Mouse (Mus musculus) heart, postnatal 0 days (tissue): ENCODE results near the gene Spns2. TPM values are rescaled to one million over a fixed set of nuclear protein-coding genes. Genes with fewer than 3 reads are reported as not detected.

ENCODE experiments used
- ATAC-seq: fragments of 200-750 bp; cut with Nextera tagmentation; 2 replicates; pipeline ENCODE4 v1.8.0; 2017; ENCODE audit warnings: low read depth, moderate number of reproducible peaks, moderate library complexity; ENCODE audit not compliant: insufficient read depth
- DNase-seq: peaks from one replicate; pipeline ENCODE4 v3.0.0-alpha.2; 2016; ENCODE audit warnings: low spot score
- H3K27ac ChIP-seq: fragments of 300-500 bp; sonication (generic); 2 replicates; pipeline ENCODE4 v1.5.1; 2014; ENCODE audit warnings: low read depth, mild to moderate bottlenecking
- H3K27me3 ChIP-seq: fragments of 300-500 bp; sonication (generic); 2 replicates; pipeline ENCODE4 v1.6.1; 2014; ENCODE audit warnings: low read length, mixed read lengths; ENCODE audit not compliant: control insufficient read depth, insufficient read depth
- H3K36me3 ChIP-seq: fragments of 300-500 bp; sonication (generic); replicated peaks from 2 replicates; pipeline ENCODE4 v1.6.1; 2014; ENCODE audit warnings: low read length, mixed read lengths; ENCODE audit not compliant: control insufficient read depth, insufficient read depth
- H3K4me1 ChIP-seq: fragments of 300-500 bp; sonication (generic); 2 replicates; pipeline ENCODE4 v1.6.1; 2014; ENCODE audit warnings: antibody characterized with exemption; ENCODE audit not compliant: control insufficient read depth, insufficient read depth
- H3K4me2 ChIP-seq: fragments of 300-500 bp; sonication (generic); 2 replicates; pipeline ENCODE4 v1.6.1; 2014; ENCODE audit warnings: low read depth, mild to moderate bottlenecking, low read length, moderate library complexity
- H3K4me3 ChIP-seq: fragments of 300-500 bp; sonication (generic); 2 replicates; pipeline ENCODE4 v1.5.1; 2014; ENCODE audit warnings: low read depth, low read length
- H3K9ac ChIP-seq: fragments of 300-500 bp; sonication (generic); replicated peaks from 2 replicates; pipeline ENCODE4 v1.6.1; 2014; ENCODE audit warnings: low read depth, low read length, mixed read lengths
- H3K9me3 ChIP-seq: fragments of 300-500 bp; sonication (generic); replicated peaks from 2 replicates; pipeline ENCODE4 v1.6.1; 2016; ENCODE audit warnings: low read length; ENCODE audit not compliant: control insufficient read depth
- CTCF ChIP-seq: IDR thresholded peaks from 2 replicates; pipeline ENCODE4 v1.5.1; 2016; ENCODE audit warnings: antibody characterized with exemption, control low read depth, low read depth
- EP300 ChIP-seq: IDR thresholded peaks from 2 replicates; pipeline ENCODE4 v1.6.1; 2016; ENCODE audit warnings: antibody characterized with exemption, low read depth
- WGBS: fragments of 180-500 bp; shearing (Covaris S2); extraction: QIAGEN DNeasy Blood & Tissue Kit; methylation state at CpG from one replicate; pipeline ENCODE4 v1.1.7; 2014; 5-methylcytosine and 5-hydroxymethylcytosine counted together
- polyA plus RNA-seq: library from polyadenylated mRNA; unstranded; fragments of >200 nt; fragmentation: Nextera tagmentation; extraction: Ambion mirVana; gene quantifications from 2 replicates; pipeline ENCODE4 v1.2.1, GENCODE M21; 2015
- total RNA-seq: library from RNA; depleted of rRNA; stranded (reverse); fragments of >200 nt; gene quantifications from 2 replicates; pipeline ENCODE4 v1.2.3, GENCODE M21; 2014; ENCODE audit warnings: low replicate concordance

Gene Spns2
- total and polyA plus RNA-seq, 2 experiments from 2014 or later = 2.9 to 44.2 TPM

DNA sequence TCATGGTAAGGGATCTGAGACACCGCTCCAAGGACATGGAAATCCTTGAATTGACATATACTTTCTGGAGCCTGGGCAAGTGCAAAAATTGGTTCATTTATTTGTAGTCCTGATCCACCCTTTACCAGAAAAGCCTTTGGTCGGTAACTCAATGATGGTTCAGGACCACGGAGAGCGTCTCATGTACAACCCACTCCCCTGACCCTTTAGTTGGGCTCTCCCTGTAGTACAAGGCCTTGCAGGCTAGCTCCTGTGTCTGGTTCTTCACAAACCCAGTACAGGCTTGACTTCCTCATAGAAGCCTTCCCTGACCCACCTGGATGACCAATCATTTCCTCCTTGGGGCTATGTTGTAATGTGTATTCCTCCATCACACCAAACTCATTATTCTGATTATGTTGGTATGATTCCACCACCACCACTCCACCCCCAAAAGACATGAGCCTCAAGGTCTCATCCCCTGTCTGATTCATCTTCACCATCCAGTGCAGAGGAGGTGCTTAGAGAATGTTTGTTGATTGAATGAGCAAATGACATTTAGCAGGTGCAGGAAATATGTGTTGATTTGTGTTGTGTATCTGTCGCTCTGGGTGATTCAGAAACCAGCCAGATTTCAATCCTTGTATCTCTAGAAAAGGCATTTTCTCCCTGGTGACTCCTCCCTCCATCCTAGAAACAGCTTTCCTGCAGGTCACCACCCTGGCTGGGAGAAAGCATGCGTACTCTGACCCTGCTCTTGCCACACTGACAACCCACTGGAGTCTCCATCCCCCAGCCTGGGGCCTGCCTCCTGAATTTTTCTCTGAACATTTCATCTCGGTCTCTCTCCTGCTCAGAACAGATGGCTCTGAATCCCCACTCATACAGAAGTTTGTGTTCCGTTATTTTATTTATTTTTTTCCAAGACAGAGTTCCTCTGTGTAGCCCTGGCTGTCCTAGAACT, 4.6 kb upstream of the Spns2 start:
- H3K4me1 ChIP-seq = no peaks in the 10 kb centered on the region
- WGBS = 43% methylated on average over 8 of the region's 8 CpGs
- H3K4me2 ChIP-seq = no peak overlapping the region
- H3K27me3 ChIP-seq = peaks cover 15% of the 10 kb centered on the region; the same call in 1 of the 2 replicates
- DNase-seq (no peak), ATAC-seq (no peak)
- H3K4me3 ChIP-seq = no peak overlapping the region
- no peaks in the 10 kb centered on the region for H3K9me3 ChIP-seq
- H3K9ac ChIP-seq = no peak overlapping the region
- H3K36me3 ChIP-seq = no peaks in the 10 kb centered on the region
- no peak overlapping the region for H3K27ac ChIP-seq
- TF ChIP-seq CTCF (no peak), EP300 (no peak)

DNA sequence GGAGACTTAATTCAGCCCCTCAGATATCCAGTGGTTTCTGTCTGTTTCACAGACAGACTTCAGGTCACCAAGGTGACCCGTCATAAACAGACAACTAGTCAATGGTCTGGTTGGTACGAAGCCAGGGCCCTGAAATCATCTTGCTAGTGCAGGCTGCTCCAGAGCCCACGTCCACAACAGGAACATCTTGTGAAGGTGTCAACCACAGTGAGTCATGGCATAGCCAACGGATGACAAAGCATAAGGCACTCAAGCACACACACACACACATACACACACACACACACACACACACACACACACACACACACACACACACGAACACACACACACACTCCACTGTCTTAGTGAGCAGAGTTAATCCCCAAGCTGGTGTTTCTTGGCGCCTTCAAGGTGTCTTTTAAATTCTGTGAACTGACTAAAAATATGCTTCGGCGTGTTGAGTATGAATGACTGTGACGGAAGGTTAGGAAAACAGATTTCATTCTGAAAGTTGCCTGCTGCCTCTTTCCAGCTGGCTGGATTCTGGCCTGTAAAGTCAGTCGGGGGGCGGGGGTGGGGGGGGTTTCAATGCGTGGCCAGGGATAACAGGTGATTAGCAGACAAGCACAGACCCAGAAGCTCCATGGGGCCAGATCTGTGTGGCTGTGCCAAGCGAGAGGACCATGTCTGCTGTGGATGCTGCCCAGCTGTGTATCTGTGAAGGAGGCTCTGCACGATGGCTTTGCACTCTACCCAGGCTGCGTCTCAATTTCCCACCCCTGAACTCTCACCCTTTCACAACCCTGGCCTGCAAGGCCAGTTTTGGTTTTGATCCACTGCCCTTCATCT, 1.6 kb upstream of the Spns2 start:
- peaks cover 40% of the 10 kb centered on the region for H3K27me3 ChIP-seq
- ATAC-seq (no peak), DNase-seq (no peak)
- no peak overlapping the region for H3K27ac ChIP-seq
- H3K9me3 ChIP-seq = no peaks in the 10 kb centered on the region
- no peaks in the 10 kb centered on the region for H3K4me1 ChIP-seq
- no peaks in the 10 kb centered on the region for H3K36me3 ChIP-seq
- TF ChIP-seq EP300 (no peak), CTCF (no peak)
- no peak overlapping the region for H3K4me2 ChIP-seq
- WGBS = 62% methylated on average over 15 of the region's 15 CpGs
- H3K9ac ChIP-seq = no peak overlapping the region
- H3K4me3 ChIP-seq = no peak overlapping the region

DNA sequence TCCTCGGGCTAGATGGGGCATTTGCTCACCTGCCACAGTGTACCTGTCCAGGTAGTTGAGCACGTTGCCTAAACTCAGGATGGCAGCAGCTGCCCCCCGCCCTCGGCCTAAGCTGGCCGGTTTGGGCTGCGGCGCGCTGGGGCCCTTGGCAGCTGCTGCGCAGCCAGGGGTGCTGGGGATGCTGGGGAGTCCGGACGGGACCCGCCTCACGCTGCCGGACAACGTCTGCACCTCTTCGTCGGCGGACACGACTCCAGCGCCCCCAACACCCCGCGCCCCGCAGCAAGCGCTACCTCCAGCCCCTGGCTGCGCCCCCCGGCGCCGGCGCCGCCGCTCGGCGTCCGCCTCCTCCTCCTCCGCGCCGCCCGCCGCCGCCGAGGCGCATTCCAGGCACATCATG, 307 bp downstream of the Spns2 start:
- Histone ChIP-seq H3K4me1 (no peaks in the 10 kb centered on the region), H3K27ac (peak overlapping the region; percentile 58), H3K4me3 (peak overlapping the region; percentile 73), H3K4me2 (peak overlapping the region; percentile 98), H3K36me3 (no peaks in the 10 kb centered on the region), H3K27me3 (peaks cover 40% of the 10 kb centered on the region), H3K9me3 (no peaks in the 10 kb centered on the region), H3K9ac (peak overlapping the region; percentile 68)
- DNase-seq (no peak), ATAC-seq (peak; percentile 2; the same call in 1 of the 2 replicates)
- no peak for TF ChIP-seq CTCF
- under 1% methylated on average over 25 of the region's 42 CpGs for WGBS

DNA sequence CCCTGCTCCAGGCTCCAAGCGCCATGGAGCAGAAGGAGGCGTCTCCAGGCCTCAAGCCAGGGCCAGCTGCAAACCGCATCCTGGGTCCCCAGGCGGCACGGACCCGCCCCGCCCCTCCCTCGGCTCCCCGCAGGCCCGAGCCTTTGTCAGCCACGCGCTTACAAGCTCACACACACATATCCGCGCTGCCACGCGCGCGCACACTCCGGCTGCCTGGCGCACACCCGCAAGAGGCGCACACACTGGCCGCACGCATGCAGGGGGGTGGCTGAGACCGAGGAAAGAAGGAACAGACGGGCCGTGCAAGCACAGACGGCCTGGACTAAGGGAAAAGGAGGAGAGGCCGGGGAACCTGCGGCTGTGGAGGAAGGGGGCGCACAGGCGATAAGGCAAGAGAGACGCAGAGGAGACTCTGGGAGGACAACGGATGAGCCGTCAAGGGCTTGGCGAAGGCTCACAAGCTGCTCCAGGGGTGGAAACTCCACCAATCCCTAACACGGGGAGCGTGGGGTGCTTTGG, 892 bp downstream of the Spns2 start:
- Histone ChIP-seq H3K4me1 (no peaks in the 10 kb centered on the region), H3K4me2 (peak overlapping the region; percentile 98), H3K27ac (peak overlapping the region; percentile 58), H3K36me3 (no peaks in the 10 kb centered on the region), H3K9ac (peak overlapping the region; percentile 68), H3K27me3 (peaks cover 40% of the 10 kb centered on the region), H3K4me3 (peak overlapping the region; percentile 73), H3K9me3 (no peaks in the 10 kb centered on the region)
- no peak for TF ChIP-seq EP300
- no peak for TF ChIP-seq CTCF
- ATAC-seq (peak; percentile 18; the same call in 1 of the 2 replicates), DNase-seq (no peak)
- WGBS = 1% methylated on average over 38 of the region's 38 CpGs

DNA sequence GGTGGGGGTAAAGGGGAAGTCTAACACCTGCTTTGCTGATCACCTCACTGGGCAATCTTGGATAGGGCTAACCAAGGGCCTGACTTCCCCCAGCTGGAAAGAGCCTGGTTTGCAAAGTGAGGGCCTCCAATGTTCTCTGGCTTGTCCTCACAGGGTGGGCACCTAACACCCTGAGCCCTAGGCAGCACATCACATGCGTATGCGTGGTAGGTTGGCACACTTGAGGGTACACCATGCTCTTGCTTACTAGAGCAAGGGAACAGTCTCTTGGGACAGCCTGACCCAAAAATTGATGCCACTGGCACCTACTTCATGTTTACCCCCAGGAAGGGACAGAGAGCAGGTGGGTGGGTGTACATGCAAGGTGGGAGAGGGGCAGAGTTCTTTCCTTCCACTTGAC, 2.0 kb downstream of the Spns2 start:
- Histone ChIP-seq H3K9ac (peak overlapping the region; percentile 68; the same call in 1 of the 2 replicates), H3K4me2 (peak overlapping the region; percentile 98), H3K4me1 (no peaks in the 10 kb centered on the region), H3K27me3 (peaks cover 40% of the 10 kb centered on the region), H3K4me3 (peak overlapping the region; percentile 73), H3K27ac (peak overlapping the region; percentile 43), H3K36me3 (no peaks in the 10 kb centered on the region), H3K9me3 (no peaks in the 10 kb centered on the region)
- DNase-seq (no peak), ATAC-seq (no peak)
- TF ChIP-seq CTCF = no peak
- no peak for TF ChIP-seq EP300
- WGBS = 90% methylated on average over 2 of the region's 2 CpGs
